Mouse (Mus musculus) erythroblast, embryonic 14.5 days (primary cell): ENCODE results near the gene Klhl5.

ENCODE experiments used
- GATA1 ChIP-seq: IDR thresholded peaks from 2 replicates; pipeline ENCODE4 v1.6.1; 2012; ENCODE audit warnings: low read length, inconsistent platforms, mixed read lengths
- TAL1 ChIP-seq: IDR thresholded peaks from 3 replicates; pipeline ENCODE4 v1.6.1; 2012; ENCODE audit warnings: low read length, inconsistent platforms, mixed read lengths

DNA sequence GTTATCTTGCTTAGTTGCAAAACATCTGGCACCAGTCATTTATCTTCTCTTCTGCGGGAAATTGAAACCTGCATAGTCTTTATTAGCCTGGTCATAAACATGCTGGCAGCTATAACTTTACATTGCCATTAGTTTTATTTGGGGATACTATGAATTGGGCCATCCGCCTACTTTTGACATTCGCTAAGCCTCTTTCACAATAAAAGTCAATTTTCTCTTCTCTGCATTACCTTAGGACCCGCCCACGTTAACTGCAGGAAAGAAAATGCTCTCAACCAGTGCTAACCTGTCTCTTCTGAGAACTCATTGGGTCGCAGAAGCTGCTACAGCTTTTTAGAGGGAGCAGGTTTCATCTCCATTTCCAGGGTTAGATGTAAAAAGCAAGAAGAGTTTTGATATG lies 39.2 kb upstream of the Klhl5 start:
- TF ChIP-seq TAL1 (no peak), GATA1 (no peak)
